Mouse (Mus musculus) heart, embryonic 16.5 days (tissue): Measurements from ENCODE around the gene Ccer2. TPM values are rescaled to one million over a fixed set of nuclear protein-coding genes. Genes with fewer than 3 reads are reported as not detected.

Experiments
- ATAC-seq: fragments of 200-750 bp; cut with Nextera tagmentation; replicated peaks from 2 replicates; pipeline ENCODE4 v1.8.0; 2017; ENCODE audit warnings: moderate number of reproducible peaks; ENCODE audit not compliant: insufficient read depth, low FRiP score; ENCODE audit errors: extremely low read depth
- H3K27ac ChIP-seq: fragments of 300-500 bp; sonication (generic); 2 replicates; pipeline ENCODE4 v1.5.1; 2014; ENCODE audit warnings: mild to moderate bottlenecking, low read length, control low read depth, moderate library complexity
- H3K27me3 ChIP-seq: fragments of 300-500 bp; sonication (generic); 2 replicates; pipeline ENCODE4 v1.6.1; 2014; ENCODE audit warnings: low read length, mixed read lengths; ENCODE audit not compliant: control insufficient read depth, insufficient read depth
- H3K36me3 ChIP-seq: fragments of 300-500 bp; sonication (generic); 2 replicates; pipeline ENCODE4 v1.6.1; 2014; ENCODE audit not compliant: control insufficient read depth, insufficient read depth
- H3K4me1 ChIP-seq: fragments of 300-500 bp; sonication (generic); 2 replicates; pipeline ENCODE4 v1.6.1; 2014; ENCODE audit warnings: low read length, mixed read lengths; ENCODE audit not compliant: control insufficient read depth, insufficient read depth
- H3K4me2 ChIP-seq: fragments of 300-500 bp; sonication (generic); 2 replicates; pipeline ENCODE4 v1.6.1; 2014; ENCODE audit warnings: low read depth, mild to moderate bottlenecking, control low read depth, low read length
- H3K4me3 ChIP-seq: fragments of 300-500 bp; sonication (generic); 2 replicates; pipeline ENCODE4 v1.5.1; 2014; ENCODE audit warnings: mild to moderate bottlenecking, control low read depth, low read length
- H3K9ac ChIP-seq: fragments of 300-500 bp; sonication (generic); 2 replicates; pipeline ENCODE4 v1.6.1; 2014; ENCODE audit warnings: low read length, control low read depth
- H3K9me3 ChIP-seq: fragments of 300-500 bp; sonication (generic); replicated peaks from 2 replicates; pipeline ENCODE4 v1.6.1; 2016; ENCODE audit warnings: low read length; ENCODE audit not compliant: control insufficient read depth
- WGBS: fragments of 180-500 bp; shearing (Covaris S2); extraction: QIAGEN DNeasy Blood & Tissue Kit; methylation state at CpG from one replicate; pipeline ENCODE4 v1.1.7; 2014; 5-methylcytosine and 5-hydroxymethylcytosine counted together
- polyA plus RNA-seq: library from polyadenylated mRNA; unstranded; fragments of >200 nt; fragmentation: Nextera tagmentation; extraction: Ambion mirVana; gene quantifications from 2 replicates; pipeline ENCODE4 v1.2.1, GENCODE M21; 2015

Gene Ccer2
- polyA plus RNA-seq, 1 experiment from 2014 or later, result not detected

DNA sequence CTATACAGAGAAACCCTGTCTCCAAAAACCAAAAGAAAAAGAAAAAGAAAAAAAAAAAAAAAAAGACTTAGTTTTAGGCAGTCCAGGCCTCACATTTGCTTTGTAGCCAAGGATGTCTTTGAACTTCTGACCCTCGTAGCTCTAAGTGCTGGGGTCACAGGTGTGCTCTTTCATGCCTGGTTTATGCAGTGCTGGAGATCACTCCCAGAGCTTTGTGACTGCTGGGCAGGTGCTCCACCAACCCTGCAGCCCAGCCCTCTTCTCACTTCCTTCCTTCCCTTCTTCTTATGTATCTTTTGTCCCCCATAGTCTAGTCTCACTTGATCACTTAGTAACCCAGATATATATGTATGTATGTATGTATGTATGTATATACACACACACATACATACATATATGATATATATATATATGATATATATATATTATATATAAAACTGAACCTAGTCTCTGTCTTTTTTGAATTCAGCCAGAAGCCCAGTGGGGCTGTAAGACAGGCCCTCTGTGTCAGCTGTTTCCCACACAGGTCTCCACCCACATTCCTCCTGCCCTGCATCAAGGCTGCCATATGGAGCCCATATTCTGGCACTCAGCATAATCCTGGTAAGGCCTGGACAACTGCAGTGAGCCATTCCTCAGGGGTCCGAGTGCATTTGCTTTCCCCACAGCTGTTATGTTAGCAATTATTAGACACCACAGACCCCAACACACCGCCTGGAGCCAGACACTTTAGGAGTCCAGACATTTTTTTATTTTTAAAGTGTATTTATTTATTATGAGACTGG, 35.0 kb upstream of the Ccer2 start:
- no peak overlapping the region for H3K27ac ChIP-seq

DNA sequence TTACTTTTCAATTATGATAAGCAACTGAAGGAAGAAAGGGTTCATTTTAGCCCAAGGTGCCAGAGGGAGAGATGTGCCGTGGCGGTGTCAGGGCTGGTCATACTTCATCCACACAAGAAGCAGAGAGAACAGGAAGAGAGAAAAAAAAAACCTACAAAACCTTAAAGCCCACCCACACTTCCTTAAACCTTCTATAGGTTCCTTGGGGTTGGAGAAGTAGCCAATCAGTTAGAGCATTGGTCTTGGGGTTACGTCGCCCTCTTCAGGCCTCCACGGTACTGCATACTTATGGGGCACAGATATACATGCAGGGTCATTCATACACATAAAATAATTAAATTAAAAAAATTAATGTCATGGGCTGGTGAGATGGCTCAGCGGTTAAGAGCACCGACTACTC, 33.9 kb upstream of the Ccer2 start:
- no peak for ATAC-seq
- H3K36me3 ChIP-seq, result 0 out of 2 replicates have a peak, but pooled peaks cover 5% of the 10 kb centered on the region
- no peak overlapping the region for H3K9ac ChIP-seq
- H3K4me1 ChIP-seq, result peaks cover 2% of the 10 kb centered on the region; the same call in 1 of the 2 replicates
- H3K4me3 ChIP-seq, result no peak overlapping the region
- H3K9me3 ChIP-seq, result no peaks in the 10 kb centered on the region; the same call in none of the 2 replicates
- H3K4me2 ChIP-seq, result no peak overlapping the region
- H3K27me3 ChIP-seq, result no peaks in the 10 kb centered on the region
- 90% methylated on average over 7 of the region's 7 CpGs for WGBS
- H3K27ac ChIP-seq, result no peak overlapping the region

More for the DNA sequence above, 35.0 kb upstream of the Ccer2 start:
- H3K4me1 ChIP-seq, result no peaks in the 10 kb centered on the region; the same call in 1 of the 2 replicates
- no peaks in the 10 kb centered on the region; the same call in none of the 2 replicates for H3K9me3 ChIP-seq
- 72% methylated on average over 3 of the region's 3 CpGs for WGBS
- H3K9ac ChIP-seq, result no peak overlapping the region
- H3K4me2 ChIP-seq, result no peak overlapping the region
- 0 out of 2 replicates have a peak, but pooled peaks cover 5% of the 10 kb centered on the region for H3K36me3 ChIP-seq
- H3K27me3 ChIP-seq, result no peaks in the 10 kb centered on the region
- ATAC-seq, result no peak
- H3K4me3 ChIP-seq, result no peak overlapping the region

DNA sequence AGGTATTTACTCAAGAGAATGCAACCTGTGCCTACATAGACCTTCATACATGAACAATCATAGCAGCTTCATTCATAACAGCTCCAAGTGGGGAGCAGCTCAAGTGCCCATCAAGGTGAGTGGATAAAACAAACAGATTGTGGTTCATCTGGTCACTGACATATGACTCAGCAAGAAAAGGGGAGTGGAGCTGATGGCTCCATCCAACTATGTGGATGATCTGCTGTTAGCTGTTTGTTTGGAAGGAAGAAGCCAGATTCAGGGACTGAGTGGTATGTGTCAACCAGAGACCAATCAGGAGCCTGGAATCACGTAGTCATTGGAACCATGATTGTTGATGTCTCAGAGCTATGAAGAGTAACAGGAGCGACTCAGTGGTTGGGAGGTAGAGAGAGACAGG, 31.4 kb upstream of the Ccer2 start:
- WGBS, result 93% methylated on average over 2 of the region's 2 CpGs
- H3K27ac ChIP-seq, result no peak overlapping the region

DNA sequence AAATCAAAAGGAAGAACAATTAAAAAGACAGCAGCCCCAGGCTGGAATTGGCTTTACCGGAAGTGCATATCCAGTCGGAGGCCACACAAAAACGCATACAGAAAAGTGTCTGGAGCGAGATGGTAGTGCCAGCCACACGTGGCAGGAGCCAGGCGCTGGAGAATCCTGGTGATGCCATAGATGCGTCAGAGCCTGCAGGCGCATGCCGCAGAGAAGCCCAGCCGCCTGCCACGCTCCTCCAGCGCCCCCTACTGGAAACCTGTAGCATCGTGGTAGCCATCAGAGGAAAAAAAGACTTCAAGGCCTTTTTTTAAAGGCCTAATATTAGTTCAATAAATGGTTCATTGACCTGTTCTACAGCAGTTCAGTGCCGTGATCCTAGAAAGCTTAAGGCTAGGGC, 29.4 kb upstream of the Ccer2 start:
- 0 out of 2 replicates have a peak, but pooled peaks cover 11% of the 10 kb centered on the region for H3K36me3 ChIP-seq
- no peak overlapping the region for H3K4me3 ChIP-seq
- H3K27me3 ChIP-seq, result no peaks in the 10 kb centered on the region
- ATAC-seq, result no peak; the same call in 1 of the 2 replicates
- peak overlapping the region; percentile 21; the same call in 1 of the 2 replicates for H3K4me2 ChIP-seq
- WGBS, result 10% methylated on average over 14 of the region's 14 CpGs
- 0 out of 2 replicates have a peak, but pooled peaks cover 2% of the 10 kb centered on the region for H3K4me1 ChIP-seq
- H3K9me3 ChIP-seq, result peaks cover 8% of the 10 kb centered on the region
- no peak overlapping the region for H3K9ac ChIP-seq
- H3K27ac ChIP-seq, result no peak overlapping the region

More for the DNA sequence above, 31.4 kb upstream of the Ccer2 start:
- H3K27me3 ChIP-seq, result no peaks in the 10 kb centered on the region
- no peak overlapping the region for H3K4me3 ChIP-seq
- H3K4me2 ChIP-seq, result no peak overlapping the region
- H3K9me3 ChIP-seq, result no peaks in the 10 kb centered on the region; the same call in none of the 2 replicates
- H3K36me3 ChIP-seq, result 0 out of 2 replicates have a peak, but pooled peaks cover 5% of the 10 kb centered on the region
- no peak overlapping the region for H3K9ac ChIP-seq
- ATAC-seq, result no peak
- H3K4me1 ChIP-seq, result 0 out of 2 replicates have a peak, but pooled peaks cover 2% of the 10 kb centered on the region

DNA sequence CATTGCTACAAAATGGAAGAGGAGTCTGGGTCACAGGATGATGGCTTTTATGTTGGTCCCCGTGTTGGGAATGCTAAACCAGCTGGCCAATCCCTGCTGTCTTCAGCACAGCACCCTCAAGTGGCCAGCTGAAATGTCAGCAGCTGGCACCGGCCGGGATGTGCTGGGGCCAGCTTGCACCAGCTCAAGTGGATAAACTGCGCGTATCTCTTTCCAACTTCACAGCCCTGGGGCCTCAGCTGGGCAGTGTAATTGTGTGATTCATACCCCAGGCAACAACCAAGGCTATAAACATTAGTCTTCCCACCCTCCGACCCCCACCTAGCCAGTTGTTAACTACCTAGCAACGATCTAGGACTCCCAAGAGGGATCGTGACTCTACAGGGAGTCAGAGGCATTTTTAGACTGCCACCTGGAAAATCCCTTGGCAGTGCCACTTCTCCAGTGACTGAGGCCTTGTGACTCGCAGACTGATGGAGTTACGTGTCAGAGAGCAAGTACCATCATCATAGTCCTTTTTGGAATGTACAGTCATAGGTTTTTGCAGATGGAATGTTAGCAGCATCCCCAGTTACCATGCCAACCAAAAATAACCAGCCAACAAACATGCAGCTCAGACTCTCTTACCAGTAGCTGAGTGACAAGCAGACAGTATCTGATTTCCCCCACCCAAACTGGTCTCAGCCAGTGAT, 28.2 kb upstream of the Ccer2 start:
- no peak overlapping the region for H3K4me2 ChIP-seq
- 0 out of 2 replicates have a peak, but pooled peaks cover 5% of the 10 kb centered on the region for H3K4me1 ChIP-seq
- H3K9me3 ChIP-seq, result peaks cover 11% of the 10 kb centered on the region
- no peak overlapping the region for H3K4me3 ChIP-seq
- ATAC-seq, result no peak
- 56% methylated on average over 10 of the region's 10 CpGs for WGBS
- H3K27ac ChIP-seq, result no peak overlapping the region
- H3K36me3 ChIP-seq, result 0 out of 2 replicates have a peak, but pooled peaks cover 11% of the 10 kb centered on the region
- H3K27me3 ChIP-seq, result no peaks in the 10 kb centered on the region
- H3K9ac ChIP-seq, result no peak overlapping the region

DNA sequence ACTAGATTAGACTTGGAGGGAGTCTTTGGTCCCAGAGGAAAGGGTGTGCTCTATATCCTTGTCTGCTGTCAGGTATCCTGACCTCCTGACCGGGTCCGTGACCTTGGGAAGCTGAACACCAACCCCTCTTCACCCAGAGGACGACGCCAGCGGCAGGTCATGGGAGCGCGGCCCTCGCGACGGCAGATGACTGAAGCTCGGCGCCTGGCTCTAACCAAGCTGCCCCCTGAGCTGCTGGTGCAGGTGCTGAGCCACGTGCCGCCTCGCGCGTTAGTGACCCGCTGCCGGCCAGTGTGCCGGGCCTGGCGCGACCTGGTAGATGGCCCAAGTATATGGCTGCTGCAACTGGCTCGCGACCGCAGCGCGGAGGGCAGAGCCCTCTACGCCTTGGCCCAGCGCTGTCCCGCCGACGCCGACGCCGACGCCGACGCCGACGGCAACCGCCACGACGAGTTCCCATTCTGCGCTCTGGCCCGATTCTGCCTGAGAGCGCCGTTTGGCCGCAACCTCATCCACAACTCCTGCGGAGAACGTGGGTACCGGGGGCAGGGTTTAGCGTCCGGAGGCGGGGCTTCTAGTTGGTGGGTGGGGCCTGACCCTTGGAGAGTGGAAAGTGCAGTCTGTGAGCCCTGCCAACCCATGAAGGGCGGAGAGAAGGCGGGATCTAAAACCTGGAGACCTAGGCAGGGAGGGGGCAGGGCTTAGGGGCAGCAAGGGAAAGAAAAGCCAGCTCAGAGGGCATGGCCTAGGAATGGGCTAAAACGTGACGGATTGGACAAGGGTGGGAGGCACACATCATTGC, 23.4 kb upstream of the Ccer2 start:
- no peak overlapping the region for H3K27ac ChIP-seq
- no peaks in the 10 kb centered on the region for H3K27me3 ChIP-seq
- peak overlapping the region; percentile 52 for H3K4me3 ChIP-seq
- peaks cover 11% of the 10 kb centered on the region for H3K9me3 ChIP-seq
- H3K4me2 ChIP-seq, result peak overlapping the region; percentile 78
- ATAC-seq, result peak; percentile 83
- 4% methylated on average over 58 of the region's 58 CpGs for WGBS
- H3K4me1 ChIP-seq, result 0 out of 2 replicates have a peak, but pooled peaks cover 3% of the 10 kb centered on the region
- H3K36me3 ChIP-seq, result peaks cover 15% of the 10 kb centered on the region
- H3K9ac ChIP-seq, result peak overlapping the region; percentile 63

DNA sequence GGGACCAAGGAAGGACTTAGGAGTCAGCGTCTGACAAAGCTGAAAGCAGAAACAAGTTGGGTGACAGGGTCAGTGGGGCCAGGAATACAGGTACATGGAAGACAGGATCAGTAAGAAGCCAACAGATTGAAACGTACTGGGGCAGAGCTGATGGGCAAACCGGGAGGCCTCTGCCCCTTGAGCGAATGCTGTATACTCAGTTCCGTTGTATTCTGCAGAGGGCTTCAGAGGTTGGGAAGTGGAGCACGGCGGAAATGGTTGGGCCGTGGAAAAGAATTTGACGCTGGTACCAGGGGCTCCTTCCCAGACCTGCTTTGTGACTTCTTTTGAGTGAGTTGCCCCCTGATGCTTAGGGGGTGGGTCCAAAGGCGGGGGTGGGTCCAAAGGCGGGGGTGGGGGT, 22.8 kb upstream of the Ccer2 start:
- Histone ChIP-seq H3K9me3 (peaks cover 11% of the 10 kb centered on the region), H3K9ac (0 out of 2 replicates have a peak overlapping the region, but pooled peaks have one; percentile 8), H3K4me2 (peak overlapping the region; percentile 78), H3K27me3 (no peaks in the 10 kb centered on the region), H3K4me1 (0 out of 2 replicates have a peak, but pooled peaks cover 3% of the 10 kb centered on the region), H3K27ac (no peak overlapping the region), H3K36me3 (peaks cover 20% of the 10 kb centered on the region), H3K4me3 (peak overlapping the region; percentile 52)
- ATAC-seq, result no peak
- 25% methylated on average over 11 of the region's 11 CpGs for WGBS

DNA sequence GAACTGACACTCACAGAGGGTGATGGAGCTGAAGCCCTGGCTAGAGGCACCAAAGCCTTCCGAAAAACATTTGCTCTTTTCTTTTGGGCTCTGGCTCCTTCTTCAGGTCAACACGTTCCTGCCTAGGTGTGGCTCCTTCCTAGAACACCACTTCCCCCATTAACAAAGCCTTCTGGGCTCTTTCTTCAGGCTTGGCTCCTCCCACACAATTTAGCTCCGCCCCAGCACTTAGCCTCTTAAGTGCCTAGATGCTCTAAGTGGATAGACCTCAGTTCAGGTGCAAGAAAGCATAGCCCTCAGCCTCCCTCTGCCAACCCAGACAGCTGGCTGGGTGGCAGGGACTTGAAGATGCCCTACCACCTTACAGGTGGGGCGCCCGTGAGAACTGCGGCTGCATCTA, 20.3 kb upstream of the Ccer2 start:
- Histone ChIP-seq H3K4me1 (0 out of 2 replicates have a peak, but pooled peaks cover 3% of the 10 kb centered on the region), H3K9ac (no peak overlapping the region), H3K4me2 (no peak overlapping the region), H3K27me3 (no peaks in the 10 kb centered on the region), H3K4me3 (no peak overlapping the region), H3K27ac (no peak overlapping the region), H3K9me3 (peaks cover 11% of the 10 kb centered on the region), H3K36me3 (peaks cover 33% of the 10 kb centered on the region)
- no peak for ATAC-seq
- 75% methylated on average over 6 of the region's 6 CpGs for WGBS
